Mouse (Mus musculus): ENCODE results near the gene Gbp5. TPM values are rescaled to one million over a fixed set of nuclear protein-coding genes. Genes with fewer than 3 reads are reported as not detected.

Gbp5 gene
- polyA plus RNA-seq (2012; rRNA removed) (0.10 and 0.26 TPM in 2 replicates), polyA plus RNA-seq (2014; fragmentation: Nextera tagmentation; extraction: Ambion mirVana) (0.04 TPM in 1 of 2 replicates, not detected in the other)

DNA sequence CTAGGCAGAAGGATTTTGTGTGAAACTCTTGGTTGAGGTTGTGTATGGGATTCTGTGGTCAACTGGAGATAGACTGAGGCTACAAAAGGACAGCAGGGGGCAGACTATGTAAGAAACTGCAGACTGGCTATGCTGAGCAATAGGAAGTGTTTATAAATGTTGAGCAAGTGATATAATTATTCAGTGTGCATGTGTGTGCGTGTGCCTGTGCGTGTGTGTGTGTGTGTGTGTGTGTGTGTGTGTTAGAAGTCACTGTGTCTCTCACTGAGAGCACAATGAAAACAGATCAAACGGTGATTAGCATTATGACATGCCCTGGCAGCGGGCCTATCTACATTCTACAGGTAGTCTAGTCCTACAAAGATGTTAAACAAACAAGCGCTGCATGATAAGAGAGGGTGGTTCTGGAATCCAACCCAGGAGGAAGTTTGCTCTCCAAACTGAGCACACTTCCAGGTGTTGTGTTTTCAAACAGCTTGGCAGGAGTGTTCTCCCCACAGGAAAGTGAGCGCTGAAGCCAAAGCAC is at the start of gene Gbp5:
Gene Gbp5 (plus strand): TSS at position 443 of the 526 bp plus-strand sequence.
- H3K36me3 ChIP-seq (replicated peaks; ENCODE audit: control insufficient read depth, insufficient read depth, low read depth) = no peaks in the 10 kb centered on the region
- H3K4me2 ChIP-seq (ENCODE audit: low read depth) = no peak within 1 kb of the TSS
- no peak within 1 kb of the TSS for H3K9ac ChIP-seq (replicated peaks)
- 0 out of 4 replicates have a peak, but pooled peaks cover 0 to 2% of the 10 kb centered on the region in 2 experiments for H3K4me1 ChIP-seq (replicated peaks; ENCODE audit: control insufficient read depth in 2 of 2, insufficient read depth in 2 of 2, low read length in 1 of 2)
- 37% methylated on average over 6 of the region's 6 CpGs for WGBS (ENCODE audit: insufficient replicate concordance)
- DNase-seq (ENCODE audit: low read depth in 3 of 3, low spot score in 3 of 3) = no peak
- ATAC-seq (ENCODE audit: insufficient read depth) = peak; percentile 31; the same call in 1 of the 2 replicates
- no peaks in the 10 kb centered on the region for H3K9me3 ChIP-seq (ENCODE audit: control insufficient read depth, low read length)
- TF ChIP-seq CTCF (IDR thresholded peaks at IDR 0.05; ENCODE audit: low read depth) (peak; percentile 39), EP300 (IDR thresholded peaks at IDR 0.05; ENCODE audit: low read depth) (no peak)
- H3K27ac ChIP-seq = no peak within 1 kb of the TSS
- H3K4me3 ChIP-seq (ENCODE audit: insufficient read depth in 1 of 2, low read depth in 2 of 2, low read length in 2 of 2) = no peak within 1 kb of the TSS
- no peaks in the 10 kb centered on the region; the same call in 1 of the 2 replicates for H3K27me3 ChIP-seq (ENCODE audit: control insufficient read depth, insufficient read depth, low read length)

DNA sequence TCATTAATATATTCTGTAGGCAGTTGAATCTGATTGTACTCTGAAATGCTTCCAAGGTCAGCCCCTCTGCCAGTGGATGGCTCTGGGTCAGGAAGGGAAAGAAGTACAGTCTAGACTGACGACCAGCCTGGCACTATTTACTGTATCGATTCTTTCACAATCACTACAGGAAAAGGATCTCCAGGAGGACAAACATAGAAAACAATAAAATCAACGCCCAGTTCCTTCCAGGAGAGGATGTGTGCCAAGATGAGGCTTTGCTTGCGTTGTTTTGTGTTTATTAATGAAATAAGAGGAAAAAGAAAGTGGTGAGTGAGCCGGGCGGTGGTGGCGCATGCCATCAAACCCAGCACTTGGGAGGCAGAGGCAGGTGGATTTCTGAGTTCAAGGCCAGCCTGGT is 39.6 kb upstream of the Gbp5 start:
- DNase-seq (ENCODE audit: low read depth in 3 of 3, low spot score in 3 of 3) (no peak), ATAC-seq (ENCODE audit: insufficient read depth) (no peak)
- TF ChIP-seq CTCF (IDR thresholded peaks at IDR 0.05; ENCODE audit: low read depth) = no peak
- TF ChIP-seq EP300 (IDR thresholded peaks at IDR 0.05; ENCODE audit: low read depth) = no peak
- H3K4me1 ChIP-seq (replicated peaks; ENCODE audit: control insufficient read depth in 2 of 2, insufficient read depth in 2 of 2, low read length in 1 of 2) = no peaks in the 10 kb centered on the region
- no peak overlapping the region for H3K9ac ChIP-seq (replicated peaks)
- 41% methylated on average over 7 of the region's 7 CpGs for WGBS (ENCODE audit: insufficient replicate concordance)
- H3K4me3 ChIP-seq (ENCODE audit: insufficient read depth in 1 of 2, low read depth in 2 of 2, low read length in 2 of 2) = no peak overlapping the region
- no peaks in the 10 kb centered on the region for H3K36me3 ChIP-seq (replicated peaks; ENCODE audit: control insufficient read depth, insufficient read depth, low read depth)
- no peak overlapping the region for H3K27ac ChIP-seq
- H3K4me2 ChIP-seq (ENCODE audit: low read depth) = no peak overlapping the region
- H3K9me3 ChIP-seq (ENCODE audit: control insufficient read depth, low read length) = no peaks in the 10 kb centered on the region
- no peaks in the 10 kb centered on the region for H3K27me3 ChIP-seq (ENCODE audit: control insufficient read depth, insufficient read depth, low read length)

DNA sequence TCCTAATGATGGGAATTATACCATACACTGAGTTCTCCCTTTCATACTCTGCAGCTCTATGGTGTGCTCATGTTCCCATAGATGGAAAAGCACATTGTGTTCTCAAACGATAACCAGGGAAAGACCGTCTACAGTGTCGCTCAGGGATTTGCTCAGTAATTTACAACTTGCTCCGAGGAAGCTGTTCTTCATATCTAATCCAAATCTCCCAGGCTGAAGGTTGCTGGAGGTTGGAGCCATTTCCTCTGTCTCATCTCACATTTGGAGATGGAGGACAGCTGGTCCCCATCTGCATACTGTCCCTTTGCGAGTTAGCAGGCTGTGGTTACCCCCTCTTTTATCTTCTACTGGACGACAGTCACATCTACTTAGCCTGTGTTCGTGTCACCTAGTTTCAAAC is 34.5 kb upstream of the Gbp5 start:
- Histone ChIP-seq H3K4me1 (replicated peaks; ENCODE audit: control insufficient read depth in 2 of 2, insufficient read depth in 2 of 2, low read length in 1 of 2) (no peaks in the 10 kb centered on the region), H3K9me3 (ENCODE audit: control insufficient read depth, low read length) (no peaks in the 10 kb centered on the region), H3K27ac (no peak overlapping the region), H3K27me3 (ENCODE audit: control insufficient read depth, insufficient read depth, low read length) (no peaks in the 10 kb centered on the region), H3K36me3 (replicated peaks; ENCODE audit: control insufficient read depth, insufficient read depth, low read depth) (no peaks in the 10 kb centered on the region), H3K4me3 (ENCODE audit: insufficient read depth in 1 of 2, low read depth in 2 of 2, low read length in 2 of 2) (no peak overlapping the region), H3K9ac (replicated peaks) (no peak overlapping the region), H3K4me2 (ENCODE audit: low read depth) (no peak overlapping the region)
- no peak for DNase-seq (ENCODE audit: low read depth in 3 of 3, low spot score in 3 of 3)
- WGBS (ENCODE audit: insufficient replicate concordance) = 57% methylated on average over 7 of the region's 7 CpGs
- no peak for ATAC-seq (ENCODE audit: insufficient read depth)
- TF ChIP-seq CTCF (IDR thresholded peaks at IDR 0.05; ENCODE audit: low read depth) (no peak), EP300 (IDR thresholded peaks at IDR 0.05; ENCODE audit: low read depth) (no peak)

- Histone ChIP-seq H3K9ac (replicated peaks) (no peak overlapping the region), H3K27me3 (ENCODE audit: control insufficient read depth, insufficient read depth, low read length) (no peaks in the 10 kb centered on the region), H3K4me3 (ENCODE audit: insufficient read depth in 1 of 2, low read depth in 2 of 2, low read length in 2 of 2) (no peak overlapping the region), H3K27ac (no peak overlapping the region), H3K4me1 (replicated peaks; ENCODE audit: control insufficient read depth in 2 of 2, insufficient read depth in 2 of 2, low read length in 1 of 2) (no peaks in the 10 kb centered on the region), H3K36me3 (replicated peaks; ENCODE audit: control insufficient read depth, insufficient read depth, low read depth) (no peaks in the 10 kb centered on the region), H3K9me3 (ENCODE audit: control insufficient read depth, low read length) (no peaks in the 10 kb centered on the region), H3K4me2 (ENCODE audit: low read depth) (no peak overlapping the region)
- no peak for DNase-seq (ENCODE audit: low read depth in 3 of 3, low spot score in 3 of 3)
- no peak for ATAC-seq (ENCODE audit: insufficient read depth)
- WGBS (ENCODE audit: insufficient replicate concordance) = 75% methylated on average over 25 of the region's 25 CpGs
- TF ChIP-seq EP300 (IDR thresholded peaks at IDR 0.05; ENCODE audit: low read depth) (no peak), CTCF (IDR thresholded peaks at IDR 0.05; ENCODE audit: low read depth) (no peak)
Measured at GRCm38 (mm10) chr3:142462764-142463751, 30.7 kb upstream of the Gbp5 start.
